Mouse (Mus musculus): Measurements from ENCODE around the gene St5. TPM values are rescaled to one million over a fixed set of nuclear protein-coding genes. Genes with fewer than 3 reads are reported as not detected.

St5 gene
- polyA plus RNA-seq, 1 experiment from 2014 or later: 26.2 TPM

- no peaks in the 10 kb centered on the region for H3K9me3 ChIP-seq
- no peak overlapping the region for H3K4me2 ChIP-seq
- H3K4me1 ChIP-seq (replicated peaks): no peaks in the 10 kb centered on the region
- H3K4me3 ChIP-seq: no peak overlapping the region
- H3K27me3 ChIP-seq: no peaks in the 10 kb centered on the region
- H3K36me3 ChIP-seq: no peaks in the 10 kb centered on the region
- ATAC-seq (ENCODE audit: low FRiP score, low read depth): no peak
- H3K27ac ChIP-seq (replicated peaks): no peak overlapping the region
- 95% methylated on average over 2 of the region's 2 CpGs for WGBS
- no peak overlapping the region for H3K9ac ChIP-seq
Measured at GRCm38 (mm10) chr7:109659278-109659677, 44.1 kb downstream of the St5 start.

GRCm38 (mm10) chr7:109657884-109658283 lies 45.5 kb downstream of the St5 start:
- Histone ChIP-seq H3K9ac (no peak overlapping the region), H3K36me3 (no peaks in the 10 kb centered on the region), H3K9me3 (no peaks in the 10 kb centered on the region), H3K27me3 (no peaks in the 10 kb centered on the region), H3K4me1 (replicated peaks) (no peaks in the 10 kb centered on the region), H3K4me3 (no peak overlapping the region), H3K27ac (replicated peaks) (no peak overlapping the region), H3K4me2 (no peak overlapping the region)
- 66% methylated on average over 6 of the region's 6 CpGs for WGBS
- no peak for ATAC-seq (ENCODE audit: low FRiP score, low read depth)

GRCm38 (mm10) chr7:109654871-109655270 lies 48.5 kb downstream of the St5 start:
- Histone ChIP-seq H3K27me3 (no peaks in the 10 kb centered on the region), H3K27ac (replicated peaks) (no peak overlapping the region), H3K4me1 (replicated peaks) (no peaks in the 10 kb centered on the region), H3K4me2 (no peak overlapping the region), H3K36me3 (no peaks in the 10 kb centered on the region), H3K9me3 (no peaks in the 10 kb centered on the region), H3K9ac (no peak overlapping the region), H3K4me3 (no peak overlapping the region)
- no peak for ATAC-seq (ENCODE audit: low FRiP score, low read depth)
- 76% methylated on average over 5 of the region's 5 CpGs for WGBS

GRCm38 (mm10) chr7:109648812-109649594 lies 54.4 kb downstream of the St5 start:
- H3K27me3 ChIP-seq: no peaks in the 10 kb centered on the region
- no peaks in the 10 kb centered on the region for H3K9me3 ChIP-seq
- no peaks in the 10 kb centered on the region for H3K36me3 ChIP-seq
- H3K9ac ChIP-seq: no peak overlapping the region
- ATAC-seq (ENCODE audit: low FRiP score, low read depth): no peak
- H3K4me3 ChIP-seq: no peak overlapping the region
- no peak overlapping the region for H3K4me2 ChIP-seq
- 80% methylated on average over 10 of the region's 10 CpGs for WGBS
- no peaks in the 10 kb centered on the region for H3K4me1 ChIP-seq (replicated peaks)
- no peak overlapping the region for H3K27ac ChIP-seq (replicated peaks)

DNA sequence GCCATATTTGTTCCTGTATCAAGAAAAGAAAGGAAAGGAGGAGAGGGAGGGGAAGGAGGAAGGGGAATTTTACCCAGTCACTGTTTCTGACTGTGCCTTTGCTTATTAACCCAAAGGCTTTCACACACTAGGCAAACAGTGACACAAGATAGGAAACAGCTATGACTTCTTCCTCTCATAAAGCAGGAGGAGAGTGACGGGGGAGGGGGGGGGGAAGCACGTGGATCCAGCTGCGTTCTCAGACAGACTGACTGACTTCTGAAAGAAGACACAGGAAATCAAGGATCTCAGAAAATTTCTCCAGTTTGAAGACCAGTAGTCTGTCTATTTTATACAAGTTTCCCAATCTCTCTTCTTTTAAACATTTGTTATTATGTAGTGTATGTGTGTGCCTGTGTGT lies 56.8 kb downstream of the St5 start:
- no peak overlapping the region for H3K9ac ChIP-seq
- no peaks in the 10 kb centered on the region for H3K27me3 ChIP-seq
- H3K4me2 ChIP-seq: no peak overlapping the region
- no peak for ATAC-seq (ENCODE audit: low FRiP score, low read depth)
- WGBS: 61% methylated on average over 3 of the region's 3 CpGs
- no peaks in the 10 kb centered on the region for H3K4me1 ChIP-seq (replicated peaks)
- H3K4me3 ChIP-seq: no peak overlapping the region
- H3K27ac ChIP-seq (replicated peaks): no peak overlapping the region
- no peaks in the 10 kb centered on the region for H3K9me3 ChIP-seq
- no peaks in the 10 kb centered on the region for H3K36me3 ChIP-seq

DNA sequence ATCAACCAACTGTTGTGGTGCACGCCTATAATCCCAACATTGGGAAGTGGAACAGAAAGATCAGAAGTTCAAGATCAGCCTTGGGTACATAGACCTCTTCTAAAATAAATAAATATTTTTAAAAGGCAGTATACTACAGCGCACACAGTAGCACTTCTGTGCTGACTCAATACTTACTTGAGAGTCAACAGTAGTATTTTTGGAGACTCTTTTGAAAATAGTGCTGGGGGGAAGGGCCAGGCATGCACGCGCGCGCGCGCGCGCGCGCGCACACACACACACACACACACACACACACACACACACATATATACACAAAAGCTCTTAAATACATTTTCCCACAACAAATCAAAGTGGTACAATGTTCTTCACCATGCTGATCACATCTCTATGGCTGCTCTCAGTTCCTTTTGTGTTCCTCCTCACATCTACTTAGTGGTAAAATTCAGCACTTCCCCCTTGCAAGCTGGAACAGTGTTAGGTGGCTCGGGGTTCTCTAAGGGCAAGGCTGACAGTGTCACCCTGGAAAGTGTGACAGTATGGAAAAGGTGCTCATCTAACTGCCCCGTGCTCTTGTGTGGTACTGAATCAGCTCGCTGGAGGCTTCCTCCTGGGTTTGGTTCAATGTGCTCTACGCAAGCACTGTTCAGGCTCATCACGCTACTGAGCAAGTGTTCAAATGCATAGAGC lies 60.0 kb downstream of the St5 start:
- Histone ChIP-seq H3K4me2 (no peak overlapping the region), H3K4me3 (no peak overlapping the region), H3K36me3 (no peaks in the 10 kb centered on the region), H3K9me3 (no peaks in the 10 kb centered on the region), H3K27ac (replicated peaks) (no peak overlapping the region), H3K27me3 (no peaks in the 10 kb centered on the region), H3K4me1 (replicated peaks) (no peaks in the 10 kb centered on the region), H3K9ac (no peak overlapping the region)
- no peak for ATAC-seq (ENCODE audit: low FRiP score, low read depth)
- 97% methylated on average over 18 of the region's 18 CpGs for WGBS

DNA sequence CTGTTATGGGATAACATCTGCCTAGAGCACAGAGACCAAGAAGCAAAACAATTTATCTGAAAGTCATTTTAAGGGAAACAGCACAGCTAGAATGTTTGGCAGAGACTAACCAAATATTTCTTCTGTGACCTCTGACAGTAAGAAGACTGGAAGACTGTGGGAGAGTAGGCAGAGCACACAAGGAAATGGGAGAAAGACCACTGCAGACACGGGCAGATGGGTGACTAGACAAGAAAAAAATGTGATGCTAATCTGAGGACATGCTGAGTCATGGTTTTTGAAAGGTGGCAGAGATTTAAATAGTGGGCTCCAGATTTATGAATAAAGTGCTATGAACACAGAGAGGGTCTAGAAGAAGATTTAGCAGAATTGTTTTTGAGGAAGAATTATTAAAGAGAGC lies 61.4 kb downstream of the St5 start:
- Histone ChIP-seq H3K36me3 (no peaks in the 10 kb centered on the region), H3K4me3 (no peak overlapping the region)

GRCm38 (mm10) chr7:109641102-109641501 lies 62.3 kb downstream of the St5 start:
- Histone ChIP-seq H3K27me3 (no peaks in the 10 kb centered on the region), H3K4me3 (no peak overlapping the region), H3K27ac (replicated peaks) (no peak overlapping the region), H3K36me3 (no peaks in the 10 kb centered on the region), H3K4me1 (replicated peaks) (no peaks in the 10 kb centered on the region), H3K9ac (no peak overlapping the region), H3K4me2 (no peak overlapping the region), H3K9me3 (no peaks in the 10 kb centered on the region)
- WGBS: 81% methylated on average over 8 of the region's 8 CpGs
- ATAC-seq (ENCODE audit: low FRiP score, low read depth): no peak

More for the DNA sequence above, 61.4 kb downstream of the St5 start:
- H3K27ac ChIP-seq (replicated peaks): no peak overlapping the region
- no peak overlapping the region for H3K4me2 ChIP-seq
- 46% methylated on average over 1 of the region's 1 CpGs for WGBS
- H3K9me3 ChIP-seq: no peaks in the 10 kb centered on the region
- H3K4me1 ChIP-seq (replicated peaks): no peaks in the 10 kb centered on the region
- H3K9ac ChIP-seq: no peak overlapping the region
- no peaks in the 10 kb centered on the region for H3K27me3 ChIP-seq
- no peak for ATAC-seq (ENCODE audit: low FRiP score, low read depth)

DNA sequence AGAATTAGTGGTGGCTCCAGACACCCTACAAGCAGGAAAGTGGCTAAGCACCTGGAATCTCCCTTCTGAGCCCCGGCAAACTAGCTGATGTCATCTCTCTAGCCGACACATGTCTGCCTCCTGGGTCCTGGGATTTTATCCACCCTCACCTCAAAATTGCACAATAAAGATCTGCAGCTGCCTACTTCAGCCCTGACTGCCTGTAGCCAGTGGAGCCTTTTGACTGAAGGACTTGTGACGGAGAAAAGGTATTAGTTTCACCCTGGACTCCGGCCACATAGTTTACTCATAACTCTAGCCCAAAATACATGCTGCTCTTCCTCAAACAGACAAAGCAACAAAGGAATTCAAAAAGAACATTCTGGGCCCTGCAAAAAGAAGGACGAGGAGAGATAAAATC lies 66.0 kb downstream of the St5 start:
- Histone ChIP-seq H3K36me3 (no peaks in the 10 kb centered on the region), H3K9me3 (no peaks in the 10 kb centered on the region), H3K27me3 (no peaks in the 10 kb centered on the region), H3K4me3 (no peak overlapping the region), H3K9ac (no peak overlapping the region), H3K4me1 (replicated peaks) (no peaks in the 10 kb centered on the region), H3K4me2 (no peak overlapping the region), H3K27ac (replicated peaks) (no peak overlapping the region)
- ATAC-seq (ENCODE audit: low FRiP score, low read depth): no peak
- 85% methylated on average over 5 of the region's 5 CpGs for WGBS

- Histone ChIP-seq H3K4me3 (no peak overlapping the region), H3K27ac (replicated peaks) (no peak overlapping the region), H3K36me3 (no peaks in the 10 kb centered on the region), H3K9ac (no peak overlapping the region), H3K4me2 (no peak overlapping the region), H3K4me1 (replicated peaks) (no peaks in the 10 kb centered on the region), H3K9me3 (no peaks in the 10 kb centered on the region), H3K27me3 (no peaks in the 10 kb centered on the region)
- WGBS: 90% methylated on average over 8 of the region's 8 CpGs
- no peak for ATAC-seq (ENCODE audit: low FRiP score, low read depth)
Measured at GRCm38 (mm10) chr7:109636086-109636792, 67.2 kb downstream of the St5 start.

DNA sequence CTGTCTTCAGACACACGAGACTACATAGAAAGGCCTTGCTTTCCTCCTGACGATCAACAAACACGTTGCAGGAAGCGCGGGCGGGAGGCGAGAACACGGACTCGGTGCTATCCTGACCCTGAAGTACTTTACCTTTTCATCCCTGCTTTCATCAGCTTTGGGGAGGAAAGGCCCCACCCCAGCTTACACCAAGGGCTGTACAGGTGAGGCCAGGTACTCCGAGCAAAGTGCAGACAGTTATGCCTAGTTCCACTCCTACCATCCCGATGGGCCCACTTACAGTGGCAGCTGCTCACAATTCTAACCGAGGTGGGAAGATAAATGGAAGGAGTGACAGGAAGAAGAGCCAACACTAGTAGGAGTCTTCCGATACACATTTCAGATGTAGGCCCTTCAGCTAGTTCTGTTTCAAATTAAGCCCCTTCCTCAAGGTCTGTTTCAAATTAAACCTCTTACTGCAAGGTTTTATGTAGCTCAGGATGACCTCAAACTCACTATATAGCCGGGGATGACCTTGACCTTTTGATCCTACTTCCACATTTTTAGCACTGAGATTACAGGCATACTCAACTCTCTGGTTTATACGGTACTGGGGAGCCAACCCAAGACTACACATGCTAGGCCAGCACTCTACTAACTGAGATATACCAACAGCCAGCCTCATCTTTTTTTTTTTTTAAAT lies 69.9 kb downstream of the St5 start:
- 88% methylated on average over 15 of the region's 15 CpGs for WGBS
- no peak overlapping the region for H3K27ac ChIP-seq (replicated peaks)
- no peak for ATAC-seq (ENCODE audit: low FRiP score, low read depth)
- H3K27me3 ChIP-seq: no peaks in the 10 kb centered on the region
- no peak overlapping the region for H3K9ac ChIP-seq
- no peak overlapping the region for H3K4me3 ChIP-seq
- H3K4me2 ChIP-seq: no peak overlapping the region
- H3K4me1 ChIP-seq (replicated peaks): no peaks in the 10 kb centered on the region
- H3K36me3 ChIP-seq: no peaks in the 10 kb centered on the region
- no peaks in the 10 kb centered on the region for H3K9me3 ChIP-seq

DNA sequence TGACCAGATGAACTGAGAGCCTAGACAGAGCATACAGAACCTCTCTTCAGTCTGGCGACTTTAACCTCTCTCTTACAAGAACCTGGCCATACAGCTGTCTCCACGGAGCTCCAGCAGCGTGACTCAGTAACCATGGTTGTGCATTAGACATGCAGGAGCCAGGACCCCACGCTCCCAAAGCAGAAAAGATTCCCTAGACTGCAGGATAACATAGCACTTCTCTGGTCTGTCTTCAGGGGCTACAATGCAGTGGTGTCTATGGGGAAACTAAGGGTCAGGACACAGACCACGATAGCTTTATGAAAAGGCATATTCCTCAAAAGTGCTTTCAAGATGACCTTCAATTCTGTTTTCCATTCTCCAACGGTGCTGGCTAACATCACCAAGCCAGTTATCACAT lies 72.1 kb downstream of the St5 start:
- WGBS: 48% methylated on average over 6 of the region's 6 CpGs

More for the DNA sequence above, 72.1 kb downstream of the St5 start:
- H3K36me3 ChIP-seq: no peaks in the 10 kb centered on the region
- no peak for ATAC-seq (ENCODE audit: low FRiP score, low read depth)
- H3K4me1 ChIP-seq (replicated peaks): no peaks in the 10 kb centered on the region
- H3K9me3 ChIP-seq: no peaks in the 10 kb centered on the region
- no peak overlapping the region for H3K27ac ChIP-seq (replicated peaks)
- no peak overlapping the region for H3K4me3 ChIP-seq
- H3K27me3 ChIP-seq: no peaks in the 10 kb centered on the region
- no peak overlapping the region for H3K4me2 ChIP-seq
- no peak overlapping the region for H3K9ac ChIP-seq

Data from hindbrain, embryonic 15.5 days (tissue).